Mouse (Mus musculus) hindbrain, embryonic 12.5 days (tissue): Measurements from ENCODE around the gene Il12b. TPM values are rescaled to one million over a fixed set of nuclear protein-coding genes. Genes with fewer than 3 reads are reported as not detected.

Experiments used
- ATAC-seq: fragments of 200-750 bp; cut with Nextera tagmentation; 2 replicates; pipeline ENCODE4 v1.8.0; 2017; ENCODE audit warnings: moderate TSS enrichment; ENCODE audit not compliant: low FRiP score
- H3K27ac ChIP-seq: fragments of 300-500 bp; sonication (generic); 2 replicates; pipeline ENCODE4 v1.5.1; 2016; ENCODE audit warnings: mild to moderate bottlenecking
- H3K27me3 ChIP-seq: fragments of 300-500 bp; sonication (generic); 2 replicates; pipeline ENCODE4 v1.6.1; 2016; ENCODE audit warnings: mild to moderate bottlenecking
- H3K36me3 ChIP-seq: fragments of 300-500 bp; sonication (generic); 2 replicates; pipeline ENCODE4 v1.6.1; 2016; ENCODE audit warnings: mild to moderate bottlenecking
- H3K4me1 ChIP-seq: fragments of 300-500 bp; sonication (generic); 2 replicates; pipeline ENCODE4 v1.6.1; 2016
- H3K4me2 ChIP-seq: fragments of 300-500 bp; sonication (generic); replicated peaks from 2 replicates; pipeline ENCODE4 v1.6.1; 2016; ENCODE audit warnings: mild to moderate bottlenecking
- H3K4me3 ChIP-seq: fragments of 300-500 bp; sonication (generic); 2 replicates; pipeline ENCODE4 v1.5.1; 2016; ENCODE audit warnings: mild to moderate bottlenecking
- H3K9ac ChIP-seq: fragments of 300-500 bp; sonication (generic); 2 replicates; pipeline ENCODE4 v1.6.1; 2016; ENCODE audit warnings: mild to moderate bottlenecking, moderate library complexity
- H3K9me3 ChIP-seq: fragments of 300-500 bp; sonication (generic); replicated peaks from 2 replicates; pipeline ENCODE4 v1.6.1; 2016; ENCODE audit warnings: mild to moderate bottlenecking
- WGBS: fragments of 180-500 bp; shearing (Covaris S2); methylation state at CpG from one replicate; pipeline ENCODE4 v1.1.7; 2016; 5-methylcytosine and 5-hydroxymethylcytosine counted together
- polyA plus RNA-seq: library from polyadenylated mRNA; unstranded; fragments of >200 nt; fragmentation: Nextera tagmentation; extraction: Ambion mirVana; gene quantifications from 2 replicates; pipeline ENCODE4 v1.2.1, GENCODE M21; 2016

The Il12b gene
- polyA plus RNA-seq = not detected in 2 replicates

GRCm38 (mm10) chr11:44399763-44400162 lies at the start of gene Il12b:
Gene Il12b (plus strand): TSS chr11:44400063.
- no peaks in the 10 kb centered on the region for H3K27me3 ChIP-seq
- ATAC-seq = no peak
- 0 out of 2 replicates have a peak, but pooled peaks cover 3% of the 10 kb centered on the region for H3K4me1 ChIP-seq
- H3K4me2 ChIP-seq = peak within 1 kb of the TSS; percentile 66
- no peak within 1 kb of the TSS for H3K27ac ChIP-seq
- peak within 1 kb of the TSS; percentile 33 for H3K4me3 ChIP-seq
- H3K9me3 ChIP-seq = no peaks in the 10 kb centered on the region
- no peaks in the 10 kb centered on the region for H3K36me3 ChIP-seq
- H3K9ac ChIP-seq = peak within 1 kb of the TSS; percentile 50; the same call in 1 of the 2 replicates
- 82% methylated on average over 6 of the region's 6 CpGs for WGBS

DNA sequence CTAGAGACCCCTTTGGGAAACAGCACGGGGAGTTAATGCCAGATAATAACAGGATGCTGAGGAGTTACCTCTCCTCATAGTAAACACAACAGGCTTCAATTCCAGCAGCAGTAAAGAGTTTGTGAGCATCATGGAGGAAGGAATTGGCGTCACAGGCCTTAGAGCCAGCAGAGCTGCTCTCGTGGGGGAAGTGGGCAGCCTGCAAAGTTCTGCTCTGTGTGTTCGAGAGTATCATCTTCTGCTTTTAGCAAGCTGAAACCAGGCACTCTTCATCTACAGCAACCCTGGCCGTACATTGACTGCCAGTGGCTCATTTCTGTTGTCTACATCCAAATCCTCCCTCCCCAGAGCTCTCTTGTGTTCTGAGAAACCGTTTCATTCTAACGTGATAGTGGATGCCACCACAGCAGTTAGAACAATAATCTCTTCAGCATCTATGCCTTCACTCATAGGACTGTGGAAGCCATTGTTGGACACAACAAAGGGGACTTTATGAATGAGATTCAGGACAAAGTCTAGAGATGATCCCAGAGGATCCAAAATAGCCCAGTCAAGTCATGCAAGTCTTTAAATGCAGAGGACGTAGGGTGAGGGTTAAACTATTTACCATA lies 44.9 kb upstream of the Il12b start:
- Histone ChIP-seq H3K4me3 (no peak overlapping the region), H3K27me3 (no peaks in the 10 kb centered on the region), H3K4me2 (no peak overlapping the region), H3K9ac (no peak overlapping the region), H3K27ac (no peak overlapping the region), H3K36me3 (no peaks in the 10 kb centered on the region), H3K9me3 (0 out of 2 replicates have a peak, but pooled peaks cover 2% of the 10 kb centered on the region), H3K4me1 (no peaks in the 10 kb centered on the region)
- 80% methylated on average over 8 of the region's 8 CpGs for WGBS
- ATAC-seq = no peak

GRCm38 (mm10) chr11:44356171-44356570 lies 43.7 kb upstream of the Il12b start:
- H3K9ac ChIP-seq = no peak overlapping the region
- no peak for ATAC-seq
- 0 out of 2 replicates have a peak, but pooled peaks cover 2% of the 10 kb centered on the region for H3K9me3 ChIP-seq
- H3K4me2 ChIP-seq = no peak overlapping the region
- H3K27me3 ChIP-seq = no peaks in the 10 kb centered on the region
- no peaks in the 10 kb centered on the region for H3K4me1 ChIP-seq
- H3K36me3 ChIP-seq = no peaks in the 10 kb centered on the region
- WGBS = 94% methylated on average over 4 of the region's 4 CpGs
- no peak overlapping the region for H3K27ac ChIP-seq
- H3K4me3 ChIP-seq = no peak overlapping the region

DNA sequence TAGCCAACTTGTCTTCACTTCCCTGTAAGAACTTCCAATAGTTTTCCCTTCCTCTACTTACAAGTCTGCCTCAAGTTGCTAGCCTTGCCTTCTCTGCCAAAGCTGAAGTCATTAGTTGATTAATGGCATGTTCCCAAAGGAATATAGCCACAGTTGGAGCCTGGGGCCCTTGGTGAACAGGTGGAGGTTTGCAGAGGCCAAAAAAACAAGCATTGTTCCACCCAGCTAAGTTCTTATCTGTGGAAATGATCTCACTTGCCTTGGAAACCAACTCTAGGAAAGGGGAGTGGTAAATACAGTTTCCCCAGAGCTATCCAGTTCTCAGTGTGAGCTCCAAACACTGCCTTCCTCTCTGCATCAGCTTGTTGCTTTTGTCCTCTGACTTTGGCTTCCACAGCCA lies 35.3 kb upstream of the Il12b start:
- no peak for ATAC-seq
- Histone ChIP-seq H3K36me3 (no peaks in the 10 kb centered on the region), H3K4me3 (no peak overlapping the region), H3K4me2 (no peak overlapping the region), H3K27me3 (no peaks in the 10 kb centered on the region), H3K9me3 (no peaks in the 10 kb centered on the region), H3K4me1 (no peaks in the 10 kb centered on the region), H3K27ac (no peak overlapping the region), H3K9ac (no peak overlapping the region)

- no peak overlapping the region for H3K4me2 ChIP-seq
- WGBS = 84% methylated on average over 1 of the region's 1 CpGs
- ATAC-seq = no peak
- H3K27ac ChIP-seq = no peak overlapping the region
- no peak overlapping the region for H3K9ac ChIP-seq
- no peaks in the 10 kb centered on the region for H3K27me3 ChIP-seq
- no peaks in the 10 kb centered on the region for H3K9me3 ChIP-seq
- H3K36me3 ChIP-seq = no peaks in the 10 kb centered on the region
- H3K4me3 ChIP-seq = no peak overlapping the region
- H3K4me1 ChIP-seq = no peaks in the 10 kb centered on the region
These were observed 32.2 kb upstream of the Il12b start for GRCm38 (mm10) chr11:44367711-44368110.

DNA sequence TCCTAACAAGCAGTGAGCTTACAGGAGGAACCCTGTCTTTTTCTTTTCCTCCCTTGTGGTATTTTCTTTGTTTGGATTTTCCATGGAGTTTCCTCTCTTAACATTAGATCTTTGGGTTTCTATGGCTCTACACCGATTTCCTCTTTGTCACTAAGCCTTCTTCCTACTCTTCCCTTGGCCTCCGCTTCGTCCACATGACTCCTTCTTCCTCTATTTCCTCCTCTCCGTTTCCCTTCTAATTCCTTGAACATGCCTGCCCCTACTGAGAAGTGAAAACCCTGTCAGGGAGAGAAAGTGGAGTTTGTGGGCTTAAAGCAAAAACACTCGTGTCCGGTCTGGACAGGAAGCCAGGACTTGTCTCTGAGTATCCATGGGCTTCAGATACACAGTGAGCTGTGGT lies 27.0 kb upstream of the Il12b start:
- Histone ChIP-seq H3K27ac (no peak overlapping the region), H3K9ac (no peak overlapping the region), H3K4me2 (no peak overlapping the region), H3K9me3 (no peaks in the 10 kb centered on the region), H3K4me3 (no peak overlapping the region), H3K27me3 (no peaks in the 10 kb centered on the region), H3K4me1 (no peaks in the 10 kb centered on the region), H3K36me3 (no peaks in the 10 kb centered on the region)
- no peak for ATAC-seq
- 83% methylated on average over 6 of the region's 6 CpGs for WGBS

GRCm38 (mm10) chr11:44377879-44378278 lies 22.0 kb upstream of the Il12b start:
- H3K9me3 ChIP-seq = no peaks in the 10 kb centered on the region
- ATAC-seq = no peak
- no peak overlapping the region for H3K27ac ChIP-seq
- no peaks in the 10 kb centered on the region for H3K36me3 ChIP-seq
- WGBS = 91% methylated on average over 5 of the region's 5 CpGs
- H3K4me3 ChIP-seq = no peak overlapping the region
- no peaks in the 10 kb centered on the region for H3K4me1 ChIP-seq
- no peak overlapping the region for H3K4me2 ChIP-seq
- H3K9ac ChIP-seq = no peak overlapping the region
- no peaks in the 10 kb centered on the region for H3K27me3 ChIP-seq

- no peak overlapping the region for H3K9ac ChIP-seq
- no peak overlapping the region for H3K4me3 ChIP-seq
- H3K4me2 ChIP-seq = no peak overlapping the region
- no peaks in the 10 kb centered on the region for H3K4me1 ChIP-seq
- no peaks in the 10 kb centered on the region for H3K9me3 ChIP-seq
- no peaks in the 10 kb centered on the region for H3K36me3 ChIP-seq
- H3K27me3 ChIP-seq = no peaks in the 10 kb centered on the region
- WGBS = 92% methylated on average over 3 of the region's 3 CpGs
- no peak for ATAC-seq
- H3K27ac ChIP-seq = no peak overlapping the region
These were observed 19.3 kb upstream of the Il12b start for GRCm38 (mm10) chr11:44380432-44381051.

DNA sequence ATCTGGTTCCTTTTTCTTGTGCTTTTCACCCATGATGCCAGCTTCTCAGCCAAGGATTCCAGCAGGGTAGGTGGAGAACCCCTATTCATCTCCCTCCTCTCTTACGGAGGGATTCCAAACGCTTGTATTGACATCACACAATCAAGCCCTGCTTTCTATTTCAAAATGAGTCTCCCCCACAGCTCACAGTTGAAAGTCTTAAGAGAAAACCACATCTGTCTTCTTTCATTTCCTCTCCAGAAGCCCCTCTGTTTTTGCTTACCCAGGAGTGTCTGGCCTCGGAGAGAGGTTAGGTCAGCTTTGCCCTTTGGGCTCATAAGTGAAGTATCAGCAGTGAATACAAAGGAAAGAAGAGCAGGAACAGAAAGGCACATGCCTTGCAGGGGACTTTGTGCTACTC lies 17.7 kb upstream of the Il12b start:
- no peak overlapping the region for H3K4me3 ChIP-seq
- no peaks in the 10 kb centered on the region for H3K27me3 ChIP-seq
- no peak for ATAC-seq
- no peak overlapping the region for H3K4me2 ChIP-seq
- no peak overlapping the region for H3K9ac ChIP-seq
- no peaks in the 10 kb centered on the region for H3K4me1 ChIP-seq
- H3K36me3 ChIP-seq = no peaks in the 10 kb centered on the region
- WGBS = 35% methylated on average over 3 of the region's 3 CpGs
- H3K9me3 ChIP-seq = no peaks in the 10 kb centered on the region
- no peak overlapping the region for H3K27ac ChIP-seq

- no peak overlapping the region for H3K4me2 ChIP-seq
- H3K36me3 ChIP-seq = no peaks in the 10 kb centered on the region
- no peak overlapping the region for H3K27ac ChIP-seq
- 82% methylated on average over 2 of the region's 2 CpGs for WGBS
- no peak for ATAC-seq
- no peak overlapping the region for H3K4me3 ChIP-seq
- H3K27me3 ChIP-seq = no peaks in the 10 kb centered on the region
- H3K9ac ChIP-seq = no peak overlapping the region
- no peaks in the 10 kb centered on the region for H3K4me1 ChIP-seq
- no peaks in the 10 kb centered on the region for H3K9me3 ChIP-seq
These were observed 12.8 kb upstream of the Il12b start for GRCm38 (mm10) chr11:44387031-44387430.

GRCm38 (mm10) chr11:44389993-44390701 lies 9.7 kb upstream of the Il12b start:
- H3K9ac ChIP-seq = no peak overlapping the region
- no peaks in the 10 kb centered on the region for H3K4me1 ChIP-seq
- ATAC-seq = no peak
- H3K27ac ChIP-seq = no peak overlapping the region
- H3K4me3 ChIP-seq = no peak overlapping the region
- H3K36me3 ChIP-seq = no peaks in the 10 kb centered on the region
- H3K27me3 ChIP-seq = no peaks in the 10 kb centered on the region
- WGBS = 55% methylated on average over 6 of the region's 6 CpGs
- no peaks in the 10 kb centered on the region; the same call in 1 of the 2 replicates for H3K9me3 ChIP-seq
- no peak overlapping the region for H3K4me2 ChIP-seq

DNA sequence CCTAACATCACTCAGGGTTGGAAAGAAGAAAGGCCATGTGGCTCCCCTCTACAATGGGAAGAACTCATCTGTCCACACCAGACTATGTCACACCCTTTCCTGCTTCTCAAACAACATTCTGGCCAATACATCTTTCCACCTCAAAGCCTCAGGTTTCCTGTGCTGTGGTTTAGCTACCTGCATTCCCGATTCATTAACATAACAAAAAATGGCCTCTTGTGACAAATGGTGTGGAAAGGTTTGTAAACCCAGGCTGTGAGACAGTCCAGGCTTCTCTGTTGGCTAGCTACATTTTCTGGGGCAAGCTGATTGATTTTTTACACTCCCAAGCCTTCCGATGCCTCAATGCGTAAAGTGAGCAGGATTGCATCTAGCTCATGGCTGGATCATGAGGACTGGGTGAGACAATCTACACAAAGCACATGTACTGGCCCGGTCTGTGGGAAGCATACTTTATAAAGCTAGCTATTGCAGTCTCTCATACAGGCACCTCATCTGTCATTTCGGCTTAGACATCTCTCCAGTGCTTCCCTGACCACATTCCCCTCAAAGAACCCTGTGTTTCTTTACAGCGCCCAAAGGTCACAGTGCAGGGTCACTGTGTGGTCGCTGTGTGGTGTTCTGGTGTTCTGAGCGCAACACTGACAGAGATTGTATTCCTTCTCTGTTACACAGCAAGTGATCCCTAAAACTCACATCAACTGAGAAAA lies 6.6 kb upstream of the Il12b start:
- H3K36me3 ChIP-seq = no peaks in the 10 kb centered on the region
- H3K9ac ChIP-seq = no peak overlapping the region
- H3K27me3 ChIP-seq = no peaks in the 10 kb centered on the region
- 73% methylated on average over 8 of the region's 8 CpGs for WGBS
- H3K4me1 ChIP-seq = no peaks in the 10 kb centered on the region
- no peaks in the 10 kb centered on the region; the same call in 1 of the 2 replicates for H3K9me3 ChIP-seq
- no peak overlapping the region for H3K4me2 ChIP-seq
- H3K27ac ChIP-seq = no peak overlapping the region
- ATAC-seq = no peak
- H3K4me3 ChIP-seq = no peak overlapping the region
